Mouse (Mus musculus) megakaryocyte progenitor cell, adult 5-6 weeks (primary cell): ENCODE results near the gene Hist1h3c. TPM values are rescaled to one million over a fixed set of nuclear protein-coding genes. Genes with fewer than 3 reads are reported as not detected.
"Not testable (repeated sequence)": the region's sequence is repeated elsewhere in the genome, so short reads cannot be mapped to it uniquely, and the experiment has no call there.

Source experiments
- ATAC-seq: replicated peaks from 2 replicates; pipeline ENCODE4 v1.8.0; 2016; ENCODE audit warnings: mild to moderate bottlenecking, moderate TSS enrichment, inconsistent platforms; ENCODE audit not compliant: poor library complexity
- total RNA-seq, 2 experiments: library from RNA; stranded (forward) in 1 of 2; stranded (reverse) in 1 of 2; fragments of 157-497, 149-512 nt in 1 of 2; fragments of 200-1000 nt in 1 of 2; gene quantifications; 2 replicates each; pipeline versions ENCODE4 v1.2.3 to v1.2.4; 2015 to 2017

The Hist1h3c gene
- total RNA-seq, 2 experiments from 2014 or later, result 88.8 to 756 TPM

DNA sequence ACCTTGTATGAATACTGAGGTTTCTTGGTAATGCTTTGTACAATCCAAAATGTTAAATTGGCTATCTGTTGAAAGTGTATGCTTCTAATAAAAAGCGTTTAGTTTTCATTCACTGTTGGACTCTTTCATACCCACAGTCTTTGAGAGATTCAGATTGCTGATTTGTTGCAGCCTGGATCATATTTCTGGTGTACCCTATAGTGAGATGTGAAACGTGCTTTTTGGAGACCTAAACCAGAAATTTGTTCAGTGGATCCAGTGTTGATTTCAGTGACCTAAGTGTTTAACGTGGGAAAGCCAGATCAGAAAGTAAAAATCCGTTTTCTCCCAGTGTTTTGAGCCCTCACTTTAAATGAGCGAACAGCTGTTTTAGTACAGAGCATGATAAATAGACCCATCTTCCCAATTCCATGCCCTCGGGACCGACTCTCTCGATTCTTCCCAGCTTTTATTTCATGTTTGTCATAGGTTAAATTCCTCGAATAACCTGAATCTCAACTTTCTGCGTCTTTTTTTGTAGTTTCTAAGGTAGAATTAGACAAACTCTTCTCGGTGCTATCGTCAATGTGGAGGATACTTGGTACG lies 5.1 kb downstream of the Hist1h3c start:
- ATAC-seq, result no peak

DNA sequence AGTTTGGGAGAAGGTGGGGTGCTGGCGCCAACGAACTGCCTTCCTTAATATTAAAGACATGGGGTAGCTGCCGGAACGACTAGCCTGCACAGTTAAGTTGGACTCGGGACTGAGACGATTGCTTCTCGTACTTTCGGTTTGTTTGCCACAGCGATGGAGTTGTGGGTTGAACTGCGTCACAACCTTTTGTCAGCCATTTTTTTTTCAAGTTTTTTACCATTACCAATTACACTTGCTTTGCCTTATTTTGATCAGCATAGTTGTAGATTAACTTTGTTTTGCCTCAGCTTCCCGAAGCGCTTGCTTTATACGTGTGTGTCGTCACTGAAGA lies 5.5 kb downstream of the Hist1h3c start:
- ATAC-seq, result no peak

DNA sequence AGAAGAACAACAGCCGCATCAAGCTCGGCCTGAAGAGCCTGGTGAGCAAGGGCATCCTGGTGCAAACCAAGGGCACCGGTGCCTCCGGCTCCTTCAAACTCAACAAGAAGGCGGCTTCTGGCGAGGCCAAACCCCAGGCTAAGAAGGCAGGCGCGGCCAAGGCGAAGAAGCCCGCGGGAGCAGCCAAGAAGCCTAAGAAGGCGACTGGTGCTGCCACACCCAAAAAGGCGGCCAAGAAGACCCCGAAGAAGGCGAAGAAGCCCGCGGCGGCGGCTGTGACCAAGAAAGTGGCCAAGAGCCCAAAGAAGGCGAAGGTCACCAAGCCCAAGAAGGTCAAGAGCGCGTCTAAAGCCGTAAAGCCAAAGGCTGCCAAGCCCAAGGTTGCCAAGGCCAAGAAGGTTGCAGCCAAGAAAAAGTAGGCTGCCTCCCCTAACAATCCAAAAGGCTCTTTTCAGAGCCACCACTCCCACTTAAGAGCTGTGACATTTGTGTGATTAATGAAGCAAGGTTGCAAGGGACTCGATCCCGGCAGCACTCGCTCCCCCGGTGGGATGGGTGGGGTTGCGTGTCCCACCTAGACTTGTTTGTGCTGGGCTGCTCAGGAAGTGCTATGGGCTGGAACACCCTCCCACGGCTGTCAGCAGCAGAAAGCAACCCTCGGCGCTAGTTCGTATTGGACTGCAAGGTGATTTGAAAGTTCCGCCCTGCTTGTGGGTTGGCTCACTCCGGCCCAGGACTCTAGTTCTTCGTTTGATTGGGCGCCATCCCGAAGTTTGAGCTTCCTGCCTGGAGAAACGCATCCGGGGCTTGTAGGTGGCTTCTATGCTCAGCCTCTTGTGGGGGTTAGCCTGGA lies 6.1 kb downstream of the Hist1h3c start:
- ATAC-seq, result peak; percentile 62

DNA sequence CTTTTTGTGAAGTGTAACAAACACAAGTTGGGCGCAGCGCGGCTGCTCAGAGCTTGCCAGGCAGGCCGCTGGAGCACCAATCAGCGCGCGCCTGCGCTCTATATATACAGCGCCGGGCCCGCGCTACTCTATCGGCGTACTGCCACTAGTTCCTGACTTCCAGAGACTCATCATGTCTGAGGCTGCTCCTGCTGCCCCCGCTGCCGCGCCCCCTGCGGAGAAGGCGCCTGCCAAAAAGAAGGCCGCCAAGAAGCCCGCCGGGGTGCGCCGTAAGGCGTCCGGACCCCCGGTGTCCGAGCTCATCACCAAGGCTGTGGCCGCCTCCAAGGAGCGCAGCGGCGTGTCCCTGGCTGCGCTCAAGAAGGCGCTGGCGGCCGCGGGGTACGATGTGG lies 6.7 kb downstream of the Hist1h3c start, which contains the start of gene Hist1h1c:
TSS of gene Hist1h1c (plus strand) at position 132 of the 392 bp plus-strand sequence.
- ATAC-seq, result peak; percentile 63

DNA sequence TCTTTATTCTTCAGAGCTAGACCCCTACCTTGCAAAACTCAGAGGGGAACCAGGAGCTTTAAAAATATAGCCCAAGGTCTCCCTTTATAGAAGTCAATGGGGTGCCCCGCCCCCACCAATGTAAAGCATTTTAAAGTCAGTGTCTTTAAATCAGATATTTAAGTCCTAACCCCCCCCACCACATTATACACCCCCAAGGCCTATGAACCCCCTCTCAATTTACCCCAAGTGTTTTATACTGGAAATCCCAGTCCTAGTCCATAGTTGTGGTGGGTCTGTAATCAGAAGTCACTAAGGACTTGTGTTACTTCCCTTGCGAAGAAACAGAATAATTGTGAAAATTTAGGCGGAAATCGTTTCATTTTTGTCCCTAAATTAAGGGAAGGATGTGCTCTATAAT lies 7.4 kb downstream of the Hist1h3c start:
- ATAC-seq, result no peak

DNA sequence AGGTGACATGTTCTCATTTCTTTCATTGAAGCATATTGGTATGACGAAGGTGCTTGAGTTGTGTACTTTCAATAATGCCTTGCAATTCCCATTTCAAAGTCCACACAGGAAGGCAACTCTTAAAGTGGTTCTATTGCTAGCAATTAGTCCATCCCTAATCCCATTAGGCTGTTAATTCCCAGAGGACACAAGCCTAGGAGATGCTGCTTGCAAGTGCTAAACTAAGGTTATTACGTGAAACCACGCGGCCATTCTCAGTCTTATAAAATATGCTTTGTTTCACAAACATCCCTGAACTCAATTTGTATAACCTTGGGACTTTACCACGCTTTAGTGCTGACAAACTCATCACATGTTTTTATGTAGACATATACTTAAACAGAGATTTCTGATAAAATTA lies 8.3 kb downstream of the Hist1h3c start:
- no peak for ATAC-seq

DNA sequence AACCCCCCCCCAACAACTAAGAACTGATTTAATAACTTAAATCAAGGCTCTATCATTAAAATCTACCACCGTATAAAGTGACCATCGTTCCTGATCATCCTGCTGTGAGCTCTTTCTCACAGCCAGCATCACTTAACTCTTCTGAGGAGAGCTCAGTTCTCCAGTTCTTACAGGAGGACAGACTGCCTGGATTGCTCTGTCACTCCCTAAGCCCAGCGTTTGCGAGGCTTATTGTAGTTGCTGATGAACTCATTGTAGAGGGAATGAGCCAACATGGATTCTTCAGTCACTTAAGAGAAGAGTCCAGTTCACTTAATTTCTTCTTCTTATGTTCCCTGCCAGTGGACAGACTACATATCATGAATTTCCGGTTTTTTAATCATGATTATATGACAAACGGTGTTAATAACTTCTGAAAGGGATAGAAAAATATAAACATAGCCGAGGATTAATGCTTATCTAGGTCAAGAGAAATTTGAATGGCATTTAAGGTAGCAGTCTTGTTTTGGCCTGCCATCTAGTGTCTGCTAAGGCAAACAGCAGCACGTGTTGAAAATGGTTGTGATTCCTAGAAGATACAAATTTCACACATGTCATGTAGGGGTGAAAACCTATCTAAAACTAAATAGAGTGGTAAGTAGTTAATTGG lies 13.1 kb downstream of the Hist1h3c start:
- peak; percentile 86 for ATAC-seq

DNA sequence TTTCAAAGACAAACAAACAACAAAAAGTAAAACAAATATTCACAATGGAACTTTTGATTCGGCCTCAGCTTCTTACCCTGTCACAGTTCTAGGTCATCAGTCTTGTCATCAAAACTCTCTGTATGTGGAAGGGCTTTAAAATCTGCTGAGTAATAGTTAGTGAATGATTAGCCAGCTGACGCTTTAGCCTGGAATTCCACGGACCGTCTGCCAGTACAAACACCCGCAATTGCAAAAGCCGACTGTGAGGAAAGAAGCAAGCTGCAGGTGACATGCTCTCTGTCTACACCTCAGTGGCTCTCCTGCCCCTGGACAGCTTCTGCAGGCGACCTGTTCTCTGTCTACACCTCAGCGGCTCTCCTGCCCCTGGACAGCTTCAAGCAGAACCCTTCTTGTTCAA lies 14.9 kb downstream of the Hist1h3c start:
- ATAC-seq, result no peak

DNA sequence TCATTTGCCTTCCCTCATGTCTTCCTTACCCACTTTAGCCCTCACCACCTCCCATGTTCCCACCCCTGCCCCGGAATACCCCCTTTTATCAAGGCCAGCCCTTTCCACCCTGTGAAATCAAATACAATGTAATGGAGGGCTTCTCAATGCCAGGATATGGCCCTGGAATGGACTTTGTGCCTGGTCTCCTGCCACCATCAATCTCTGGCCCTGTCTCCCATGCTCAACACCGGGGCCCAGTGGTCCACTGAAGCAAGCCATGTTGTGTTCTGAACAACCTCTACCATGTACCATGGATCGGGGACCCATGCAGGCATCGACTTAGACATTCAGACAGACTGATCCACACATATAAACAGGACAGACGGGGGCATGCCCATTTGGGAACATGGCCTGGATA lies 15.7 kb downstream of the Hist1h3c start:
- no peak for ATAC-seq

DNA sequence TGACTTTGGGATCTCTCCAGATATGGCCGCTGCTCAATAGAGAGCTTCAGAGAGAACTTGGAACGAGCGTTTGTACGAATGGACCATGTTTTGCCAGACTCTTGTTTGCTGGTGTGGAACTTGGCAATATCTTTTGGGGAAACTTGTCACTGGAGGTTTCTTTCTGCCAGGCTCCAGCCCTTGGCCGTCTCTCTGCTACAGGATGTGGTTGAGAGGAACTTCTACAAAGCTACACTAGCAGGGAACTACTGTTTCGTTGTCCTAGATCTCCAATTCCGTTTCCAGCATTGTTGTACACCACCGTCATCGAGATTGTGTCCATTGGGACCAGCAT lies 16.2 kb downstream of the Hist1h3c start:
- ATAC-seq, result peak; percentile 40

DNA sequence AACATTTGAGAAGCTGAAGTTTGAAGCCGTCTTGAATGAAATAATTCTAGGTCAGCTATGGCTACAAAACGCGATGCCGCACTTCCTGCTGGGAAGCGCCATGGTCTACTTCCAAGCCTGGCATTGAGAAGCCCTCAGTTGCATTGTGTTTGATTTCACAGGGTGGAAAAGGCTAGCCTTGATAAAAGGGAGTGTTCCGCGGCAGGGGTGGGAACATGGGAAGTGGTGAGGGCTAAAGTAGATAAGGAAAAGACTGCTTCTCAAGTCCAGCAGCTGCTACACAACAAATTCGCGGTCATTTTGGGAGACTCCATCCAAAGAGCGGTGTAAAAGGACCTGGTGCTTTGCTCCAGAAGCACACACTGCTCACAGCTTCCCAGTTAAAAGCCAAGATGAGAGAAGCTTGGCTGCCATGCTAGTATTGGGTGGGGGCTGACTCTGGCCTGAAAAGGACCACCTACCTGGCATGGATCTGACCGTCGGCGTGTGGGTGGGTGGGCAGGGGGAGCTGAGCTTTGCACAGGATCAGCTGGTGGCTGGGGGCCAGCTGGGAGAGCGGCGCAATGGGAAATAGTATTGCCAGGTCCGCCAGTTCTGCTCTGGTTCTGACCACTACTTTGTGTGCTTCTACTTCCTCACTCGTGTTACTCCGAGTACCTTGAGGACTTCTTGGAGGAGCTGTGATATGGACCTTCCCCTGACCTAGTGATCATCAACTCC lies 16.8 kb downstream of the Hist1h3c start:
- peak; percentile 20; the same call in 1 of the 2 replicates for ATAC-seq

DNA sequence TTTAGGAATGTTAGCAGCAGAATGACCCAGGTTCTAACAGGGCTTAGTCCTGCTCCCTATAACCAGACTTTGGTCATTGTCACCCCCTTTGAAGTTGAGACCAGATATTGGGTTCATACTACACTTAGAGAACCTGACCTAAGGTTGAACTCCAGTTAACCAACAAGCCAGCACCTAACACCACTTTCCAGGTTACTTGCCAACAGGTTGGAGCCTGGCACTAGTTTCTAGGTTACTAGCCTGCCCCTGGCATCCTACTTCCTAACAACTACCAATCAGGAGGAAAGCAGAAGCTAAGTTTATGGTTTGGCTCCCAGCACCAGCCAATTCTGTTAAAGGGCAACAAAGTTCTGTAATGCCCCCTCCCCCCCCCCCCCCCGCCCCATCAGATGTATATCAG lies 20.2 kb downstream of the Hist1h3c start:
- no peak for ATAC-seq

DNA sequence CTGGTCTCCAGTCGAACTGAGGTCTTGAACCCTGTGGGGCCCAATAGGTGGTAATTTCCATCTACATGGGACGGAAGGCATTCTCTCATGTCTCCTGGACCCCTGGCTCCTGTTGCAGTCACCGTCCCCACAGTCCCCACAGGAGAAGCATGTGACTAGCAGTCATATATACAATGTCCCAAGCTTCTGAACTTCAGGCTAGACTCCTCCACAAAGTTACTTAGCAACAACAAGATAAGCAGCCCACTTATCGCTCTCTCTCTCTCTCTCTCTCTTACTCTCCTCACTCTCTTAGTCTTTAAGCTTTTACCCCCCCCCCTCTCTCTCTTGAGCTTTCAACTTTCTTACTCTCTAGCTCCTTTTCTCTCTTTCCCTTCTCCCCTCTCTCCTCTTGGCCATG lies 21.2 kb downstream of the Hist1h3c start:
- peak; percentile 59 for ATAC-seq

DNA sequence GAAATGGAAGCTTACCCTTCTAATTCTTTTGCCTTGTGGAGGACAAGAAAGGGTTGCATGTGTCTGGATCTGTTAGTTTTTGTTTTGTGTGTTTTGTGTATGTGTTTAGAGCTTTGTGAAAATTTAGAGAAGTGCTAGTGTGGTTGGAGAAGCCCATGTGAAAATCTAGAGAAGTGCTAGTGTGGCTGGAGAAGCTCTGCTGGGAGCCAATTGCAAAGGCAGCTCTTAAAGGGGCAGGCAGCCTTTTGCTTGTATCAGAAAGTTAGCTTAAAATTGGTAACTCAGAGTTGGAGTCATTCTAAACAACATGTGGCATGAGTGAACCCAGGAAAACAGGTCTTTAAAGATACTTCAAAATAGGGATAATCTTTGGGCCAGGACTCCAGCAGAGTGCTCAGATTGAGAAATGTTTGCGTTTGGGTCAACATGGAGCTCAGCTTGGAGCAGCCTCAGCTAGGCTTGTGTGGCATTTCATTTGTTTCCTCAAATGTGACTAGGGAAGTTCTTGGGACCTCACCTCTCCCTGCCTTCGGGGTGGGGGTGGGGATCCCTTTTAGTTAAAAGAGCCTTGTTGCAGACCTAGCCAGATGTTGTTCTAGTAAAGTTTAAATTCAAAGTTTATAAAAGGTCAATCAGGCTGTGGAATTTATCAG lies 27.7 kb downstream of the Hist1h3c start:
- ATAC-seq, result not testable (repeated sequence)

DNA sequence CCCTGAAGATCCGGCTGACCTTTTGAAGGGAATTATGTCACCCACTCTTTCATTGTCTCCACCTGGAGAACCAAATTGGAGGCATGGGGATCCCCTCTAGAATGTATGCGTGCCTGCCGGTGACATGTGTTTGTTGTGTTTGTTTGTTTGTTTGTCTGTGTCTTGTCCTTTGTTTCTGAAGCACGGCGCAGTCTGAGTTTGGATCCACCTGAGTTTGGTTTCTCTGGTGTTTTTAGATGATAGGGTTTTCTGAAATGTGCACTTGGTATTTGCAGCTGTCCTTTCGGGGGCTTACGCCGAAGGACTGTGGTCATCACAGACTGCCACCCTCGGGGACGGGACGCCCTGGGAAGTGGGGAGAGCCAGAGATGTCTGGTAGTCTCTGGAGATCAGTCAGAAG lies 28.2 kb downstream of the Hist1h3c start:
- ATAC-seq, result no peak

DNA sequence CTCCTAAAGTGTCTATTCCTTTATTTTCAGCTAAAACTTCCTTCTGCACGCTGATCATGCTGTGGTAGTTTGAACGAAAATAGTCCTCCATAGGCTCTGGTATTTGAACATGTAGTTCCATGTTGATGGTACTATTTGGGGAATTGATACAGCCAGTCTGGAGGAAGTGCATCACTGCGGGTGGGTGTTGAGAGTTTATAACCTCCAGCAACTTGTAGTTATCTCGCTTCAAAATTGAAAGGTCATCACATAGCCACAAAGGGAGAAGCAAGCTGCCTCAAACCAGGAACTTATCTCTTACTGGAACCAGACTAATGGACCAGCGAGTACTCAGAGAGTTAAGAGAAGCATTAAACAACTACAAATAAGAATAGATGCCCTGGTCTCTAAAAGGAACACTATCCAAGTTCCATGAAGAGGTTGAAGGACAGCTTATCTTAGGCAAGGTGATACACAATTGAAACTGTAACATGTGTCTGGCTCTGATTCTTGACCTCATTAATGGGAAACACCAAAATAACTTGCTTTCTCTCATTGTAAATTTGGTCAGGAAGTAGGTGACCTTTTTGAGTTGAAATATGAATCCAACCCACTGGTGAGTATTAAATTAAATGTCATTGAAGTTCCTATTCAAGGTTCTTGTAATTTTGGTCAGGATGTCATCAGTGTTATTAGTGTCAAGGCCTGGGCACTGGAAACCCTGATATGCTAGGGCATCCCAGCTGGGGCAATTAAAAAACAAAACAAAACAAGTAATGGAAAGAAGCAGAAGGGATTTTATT lies 28.9 kb downstream of the Hist1h3c start:
- peak; percentile 38 for ATAC-seq

DNA sequence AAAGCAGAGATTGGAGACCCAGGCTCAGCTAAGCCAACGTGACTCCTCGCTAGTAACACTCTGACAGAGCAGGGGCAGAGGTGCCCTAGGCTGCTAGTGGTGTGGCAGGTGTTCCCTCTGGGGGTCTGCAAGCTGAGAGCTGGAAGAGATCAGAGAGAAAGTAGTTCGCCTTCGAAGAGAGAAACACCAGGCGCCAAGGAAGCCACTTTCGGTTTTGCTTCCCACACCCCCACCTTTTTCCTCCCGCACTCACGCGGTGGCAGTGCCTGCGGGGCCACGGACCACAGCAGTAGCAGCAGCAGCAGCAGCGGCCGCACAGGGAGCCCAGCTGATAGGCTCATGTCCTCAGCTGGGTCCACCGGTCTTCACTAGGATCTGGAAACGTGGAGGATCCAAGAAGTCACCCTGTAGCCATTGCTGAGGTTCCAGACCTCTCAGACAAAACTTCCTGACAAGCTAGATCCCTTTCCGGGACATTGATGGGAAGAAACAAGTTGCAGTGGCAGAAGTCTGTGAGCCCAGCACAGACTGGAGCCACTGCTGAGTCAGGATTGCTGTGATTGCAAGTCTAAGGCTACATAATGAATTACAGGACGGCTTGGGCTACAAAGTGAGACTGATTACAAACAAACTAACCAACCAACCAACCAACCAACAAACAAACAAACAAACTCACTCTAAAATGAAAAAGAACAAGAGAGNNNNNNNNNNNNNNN lies 34.9 kb downstream of the Hist1h3c start, which contains the start of gene Hfe:
TSS of gene Hfe (minus strand) at position 481 of the 716 bp plus-strand sequence.
- ATAC-seq, result peak; percentile 59

DNA sequence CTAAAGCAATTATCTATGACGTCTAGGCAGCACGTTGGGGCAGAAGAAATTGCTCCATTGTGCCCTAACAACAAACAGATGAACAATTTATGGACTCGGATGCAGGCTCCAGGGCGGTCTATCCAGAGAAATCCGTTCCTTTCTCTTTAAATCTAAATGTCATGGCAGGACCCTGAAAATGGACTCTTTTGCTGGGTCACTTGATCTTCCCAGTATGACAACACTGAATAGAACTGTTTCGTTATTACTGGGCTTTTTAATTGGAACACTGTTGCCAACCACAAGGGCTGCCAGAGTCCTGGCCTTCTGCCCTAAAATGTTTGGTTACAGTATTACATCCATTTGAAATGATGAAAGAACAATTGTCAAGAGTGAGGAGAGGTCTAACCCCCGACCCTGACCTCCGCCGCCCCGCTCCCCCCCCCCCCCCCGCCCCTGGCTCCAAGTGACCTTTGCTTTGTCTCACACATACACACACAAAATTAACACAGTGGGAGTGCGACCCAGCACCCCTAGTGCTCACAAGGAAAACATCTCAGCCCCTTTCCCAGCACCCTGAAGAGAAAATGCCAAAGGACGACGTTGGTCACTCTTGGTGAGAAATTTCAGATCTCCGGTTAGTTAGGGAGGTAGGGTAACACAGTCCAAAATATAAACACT lies 35.6 kb downstream of the Hist1h3c start:
- ATAC-seq, result no peak

DNA sequence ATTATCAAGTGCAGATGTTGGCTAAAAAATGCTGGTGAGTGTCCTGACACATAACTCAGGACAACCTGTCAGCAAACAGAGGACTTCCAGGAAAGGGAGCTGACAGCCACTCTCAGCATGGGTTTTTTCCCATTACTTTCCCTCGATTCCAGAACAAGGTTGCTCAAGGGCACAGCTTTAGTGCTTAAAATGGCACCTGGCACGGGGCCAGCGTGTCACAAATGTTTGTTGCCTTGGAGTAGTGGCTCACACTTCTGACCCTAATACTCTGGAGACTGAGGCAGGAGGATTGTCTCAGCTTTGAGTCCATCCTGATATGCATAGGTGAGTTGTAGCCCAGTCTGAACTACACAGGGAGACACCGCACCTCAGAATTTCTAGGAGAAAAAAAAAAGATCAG lies 36.7 kb downstream of the Hist1h3c start:
- no peak for ATAC-seq
